Mouse (Mus musculus): ENCODE results near the gene Pskh1. TPM values are rescaled to one million over a fixed set of nuclear protein-coding genes. Genes with fewer than 3 reads are reported as not detected.
A peak's percentile ranks its signal among the peaks of the same experiment; 100 is the strongest.

The Pskh1 gene
- polyA plus RNA-seq, 1 experiment from 2014 or later: 13.4 TPM

DNA sequence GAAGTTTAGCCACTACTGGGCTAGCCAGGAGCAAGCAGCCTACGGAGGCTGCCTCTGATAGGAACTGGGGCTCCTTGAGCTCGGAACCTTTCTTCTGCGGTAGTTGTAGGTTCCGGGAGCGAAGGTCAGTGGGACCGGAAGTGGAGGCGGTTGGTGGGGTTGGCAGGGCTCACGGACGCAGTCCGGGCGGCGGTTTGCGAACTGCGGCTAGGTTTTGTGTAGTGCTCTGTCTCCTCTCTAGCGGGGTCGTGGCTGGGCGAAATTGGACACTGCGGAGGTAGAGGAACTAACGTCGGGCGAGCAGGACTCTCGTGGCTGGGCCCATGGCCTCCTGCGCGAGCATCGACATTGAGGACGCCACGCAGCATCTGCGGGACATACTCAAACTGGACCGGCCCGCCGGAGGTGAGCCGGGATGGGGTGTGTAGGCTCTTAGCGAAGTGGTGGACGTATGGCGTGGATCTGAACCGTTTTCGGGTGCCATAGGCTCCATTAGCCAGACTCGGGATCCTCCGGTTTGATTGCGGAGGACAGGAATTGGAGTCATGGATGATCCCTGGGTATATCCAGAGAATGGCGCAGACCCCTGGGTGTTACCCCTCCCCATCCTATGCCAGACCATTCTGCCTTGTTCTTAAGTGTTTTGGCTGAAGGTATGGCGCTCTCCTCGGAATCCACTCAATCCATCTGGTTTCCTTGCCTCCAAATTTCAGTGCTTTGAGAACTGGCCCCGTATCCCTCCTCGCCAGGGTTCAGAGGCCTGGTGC lies 19.3 kb upstream of the Pskh1 start, which contains the start of gene Edc4:
Gene Edc4 (plus strand): TSS at position 128 of the 767 bp plus-strand sequence.
- Histone ChIP-seq H3K4me1 (replicated peaks; ENCODE audit: control insufficient read depth, insufficient read depth) (no peaks in the 10 kb centered on the region), H3K9ac (ENCODE audit: low read length) (peak within 1 kb of the TSS; percentile 86), H3K4me3 (ENCODE audit: low read depth, low read length) (peak within 1 kb of the TSS; percentile 80), H3K27me3 (ENCODE audit: control insufficient read depth, insufficient read depth, low read length) (no peaks in the 10 kb centered on the region), H3K9me3 (ENCODE audit: control insufficient read depth, low read length) (no peaks in the 10 kb centered on the region), H3K27ac (replicated peaks) (peak within 1 kb of the TSS; percentile 73; the same call in 1 of the 2 replicates), H3K36me3 (ENCODE audit: control insufficient read depth, insufficient read depth, low read length) (peaks cover 19% of the 10 kb centered on the region), H3K4me2 (replicated peaks; ENCODE audit: low read depth) (peak within 1 kb of the TSS; percentile 56)
- WGBS: under 1% methylated on average over 45 of the region's 45 CpGs
- ATAC-seq (ENCODE audit: low FRiP score, low TSS enrichment): peak; percentile 92
- peak; percentile 88 for DNase-seq (ENCODE audit: low spot score)
- no peak for TF ChIP-seq EP300 (optimal IDR thresholded peaks at IDR 0.05)
- TF ChIP-seq CTCF (IDR thresholded peaks at IDR 0.05; ENCODE audit: low read depth): no peak

GRCm38 (mm10) chr8:105889756-105890465 lies 10.3 kb upstream of the Pskh1 start:
- no peak overlapping the region for H3K4me3 ChIP-seq (ENCODE audit: low read depth, low read length)
- H3K9me3 ChIP-seq (ENCODE audit: control insufficient read depth, low read length): no peaks in the 10 kb centered on the region
- DNase-seq (ENCODE audit: low spot score) (no peak), ATAC-seq (ENCODE audit: low FRiP score, low TSS enrichment) (no peak)
- no peak overlapping the region for H3K9ac ChIP-seq (ENCODE audit: low read length)
- H3K27ac ChIP-seq (replicated peaks): no peak overlapping the region
- no peaks in the 10 kb centered on the region for H3K4me1 ChIP-seq (replicated peaks; ENCODE audit: control insufficient read depth, insufficient read depth)
- TF ChIP-seq EP300 (optimal IDR thresholded peaks at IDR 0.05) (no peak), CTCF (IDR thresholded peaks at IDR 0.05; ENCODE audit: low read depth) (no peak)
- 94% methylated on average over 12 of the region's 12 CpGs for WGBS
- H3K27me3 ChIP-seq (ENCODE audit: control insufficient read depth, insufficient read depth, low read length): no peaks in the 10 kb centered on the region
- peaks cover 54% of the 10 kb centered on the region for H3K36me3 ChIP-seq (ENCODE audit: control insufficient read depth, insufficient read depth, low read length)
- H3K4me2 ChIP-seq (replicated peaks; ENCODE audit: low read depth): no peak overlapping the region

GRCm38 (mm10) chr8:105890870-105891269 lies 9.4 kb upstream of the Pskh1 start:
- Histone ChIP-seq H3K36me3 (ENCODE audit: control insufficient read depth, insufficient read depth, low read length) (peaks cover 47% of the 10 kb centered on the region), H3K4me2 (replicated peaks; ENCODE audit: low read depth) (no peak overlapping the region)
- TF ChIP-seq EP300 (optimal IDR thresholded peaks at IDR 0.05) (no peak), CTCF (IDR thresholded peaks at IDR 0.05; ENCODE audit: low read depth) (no peak)

GRCm38 (mm10) chr8:105892432-105892831 lies 7.8 kb upstream of the Pskh1 start:
- Histone ChIP-seq H3K36me3 (ENCODE audit: control insufficient read depth, insufficient read depth, low read length) (peaks cover 33% of the 10 kb centered on the region), H3K4me3 (ENCODE audit: low read depth, low read length) (no peak overlapping the region), H3K27ac (replicated peaks) (no peak overlapping the region), H3K4me1 (replicated peaks; ENCODE audit: control insufficient read depth, insufficient read depth) (no peaks in the 10 kb centered on the region), H3K27me3 (ENCODE audit: control insufficient read depth, insufficient read depth, low read length) (no peaks in the 10 kb centered on the region), H3K9ac (ENCODE audit: low read length) (no peak overlapping the region), H3K9me3 (ENCODE audit: control insufficient read depth, low read length) (no peaks in the 10 kb centered on the region), H3K4me2 (replicated peaks; ENCODE audit: low read depth) (no peak overlapping the region)
- WGBS: 87% methylated on average over 6 of the region's 6 CpGs
- ATAC-seq (ENCODE audit: low FRiP score, low TSS enrichment) (no peak), DNase-seq (ENCODE audit: low spot score) (peak; percentile 30)
- TF ChIP-seq EP300 (optimal IDR thresholded peaks at IDR 0.05): no peak
- peak; percentile 73 for TF ChIP-seq CTCF (IDR thresholded peaks at IDR 0.05; ENCODE audit: low read depth)

More at GRCm38 (mm10) chr8:105890870-105891269, 9.4 kb upstream of the Pskh1 start:
- 92% methylated on average over 6 of the region's 6 CpGs for WGBS
- H3K27ac ChIP-seq (replicated peaks): no peak overlapping the region
- ATAC-seq (ENCODE audit: low FRiP score, low TSS enrichment): no peak
- H3K4me3 ChIP-seq (ENCODE audit: low read depth, low read length): no peak overlapping the region
- DNase-seq (ENCODE audit: low spot score): no peak
- no peak overlapping the region for H3K9ac ChIP-seq (ENCODE audit: low read length)
- no peaks in the 10 kb centered on the region for H3K9me3 ChIP-seq (ENCODE audit: control insufficient read depth, low read length)
- no peaks in the 10 kb centered on the region for H3K4me1 ChIP-seq (replicated peaks; ENCODE audit: control insufficient read depth, insufficient read depth)
- H3K27me3 ChIP-seq (ENCODE audit: control insufficient read depth, insufficient read depth, low read length): no peaks in the 10 kb centered on the region

DNA sequence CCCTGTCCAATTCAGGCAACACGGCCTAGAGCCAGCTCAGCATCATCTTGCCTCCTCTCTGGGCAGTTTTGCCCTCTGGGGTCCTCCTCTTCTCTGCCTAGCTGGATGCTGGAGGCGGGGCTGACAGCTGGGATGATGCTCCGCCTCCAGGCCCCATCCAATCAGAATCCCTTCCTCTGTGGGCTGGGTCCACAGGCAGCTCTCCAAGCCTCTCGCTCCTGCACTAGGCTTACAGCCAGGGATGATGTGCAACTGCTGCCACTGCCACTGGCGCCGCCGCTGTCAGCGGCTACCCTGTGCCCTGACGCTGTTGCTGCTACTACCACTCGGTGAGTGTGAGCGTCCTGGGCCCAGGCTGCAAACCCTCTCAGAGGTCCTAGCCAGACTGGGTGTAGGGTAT lies 6.9 kb upstream of the Pskh1 start, which contains the start of gene Nrn1l:
Gene Nrn1l (plus strand): TSS at position 229 of the 400 bp plus-strand sequence.
- Histone ChIP-seq H3K4me2 (replicated peaks; ENCODE audit: low read depth) (peak within 1 kb of the TSS; percentile 36; the same call in 1 of the 2 replicates), H3K9ac (ENCODE audit: low read length) (0 out of 2 replicates have a peak within 1 kb of the TSS, but pooled peaks have one; percentile 45)
- ATAC-seq (ENCODE audit: low FRiP score, low TSS enrichment): peak; percentile 80

More for the DNA sequence above, 6.9 kb upstream of the Pskh1 start, which contains the start of gene Nrn1l:
- Histone ChIP-seq H3K4me1 (replicated peaks; ENCODE audit: control insufficient read depth, insufficient read depth) (no peaks in the 10 kb centered on the region), H3K4me3 (ENCODE audit: low read depth, low read length) (no peak within 1 kb of the TSS), H3K36me3 (ENCODE audit: control insufficient read depth, insufficient read depth, low read length) (peaks cover 24% of the 10 kb centered on the region), H3K27me3 (ENCODE audit: control insufficient read depth, insufficient read depth, low read length) (no peaks in the 10 kb centered on the region), H3K27ac (replicated peaks) (0 out of 2 replicates have a peak within 1 kb of the TSS, but pooled peaks have one; percentile 35), H3K9me3 (ENCODE audit: control insufficient read depth, low read length) (no peaks in the 10 kb centered on the region)
- 15% methylated on average over 11 of the region's 11 CpGs for WGBS
- TF ChIP-seq CTCF (IDR thresholded peaks at IDR 0.05; ENCODE audit: low read depth) (no peak), EP300 (optimal IDR thresholded peaks at IDR 0.05) (no peak)
- DNase-seq (ENCODE audit: low spot score): peak; percentile 77
